Mouse (Mus musculus): Measurements from ENCODE around the gene Pfdn5. TPM values are rescaled to one million over a fixed set of nuclear protein-coding genes. Genes with fewer than 3 reads are reported as not detected.
A peak's percentile ranks its signal among the peaks of the same experiment; 100 is the strongest.
"Not testable (repeated sequence)": the region's sequence is repeated elsewhere in the genome, so short reads cannot be mapped to it uniquely, and the experiment has no call there.

The Pfdn5 gene
- polyA plus RNA-seq, 1 experiment from 2014 or later = 355 TPM

GRCm38 (mm10) chr15:102310074-102310845, 15.7 kb upstream of the Pfdn5 start:
- WGBS (ENCODE audit: missing documents) = 98% methylated on average over 10 of the region's 10 CpGs
- Histone ChIP-seq H3K79me2 (ENCODE audit: inconsistent target) (no peaks in the 10 kb centered on the region), H3K27ac (no peak overlapping the region), H3K4me3 (ENCODE audit: inconsistent target) (no peak overlapping the region), H3K36me3 (ENCODE audit: inconsistent target) (no peaks in the 10 kb centered on the region)

GRCm38 (mm10) chr15:102311489-102311888, 14.4 kb upstream of the Pfdn5 start:
- Histone ChIP-seq H3K36me3 (ENCODE audit: inconsistent target) (no peaks in the 10 kb centered on the region), H3K79me2 (ENCODE audit: inconsistent target) (no peaks in the 10 kb centered on the region), H3K4me3 (ENCODE audit: inconsistent target) (no peak overlapping the region), H3K27ac (peak overlapping the region; percentile 33)

DNA sequence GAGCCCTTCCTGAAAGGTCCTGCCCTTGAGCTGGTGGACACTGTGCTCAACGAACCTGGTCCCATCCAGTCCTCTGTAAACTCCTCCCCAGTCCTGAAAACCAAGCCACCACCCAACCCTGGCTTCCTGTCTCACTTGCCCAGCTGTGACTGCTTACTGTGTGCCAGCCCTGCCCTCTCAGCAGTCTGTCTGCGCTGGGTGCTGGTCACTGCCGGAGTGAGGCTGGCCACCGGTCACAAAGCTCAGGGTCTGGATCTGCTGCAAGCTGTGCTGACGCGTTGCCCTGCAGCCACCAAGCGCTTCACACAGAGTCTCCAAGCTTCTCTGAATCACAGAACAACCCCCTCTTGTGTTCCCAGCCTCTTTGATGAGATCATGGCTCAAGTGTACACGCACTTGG, 10.6 kb upstream of the Pfdn5 start:
- no peak overlapping the region for H3K4me3 ChIP-seq (ENCODE audit: inconsistent target)
- H3K27ac ChIP-seq = peak overlapping the region; percentile 35
- no peaks in the 10 kb centered on the region for H3K79me2 ChIP-seq (ENCODE audit: inconsistent target)
- no peaks in the 10 kb centered on the region for H3K36me3 ChIP-seq (ENCODE audit: inconsistent target)
- WGBS (ENCODE audit: missing documents) = 80% methylated on average over 8 of the region's 8 CpGs

DNA sequence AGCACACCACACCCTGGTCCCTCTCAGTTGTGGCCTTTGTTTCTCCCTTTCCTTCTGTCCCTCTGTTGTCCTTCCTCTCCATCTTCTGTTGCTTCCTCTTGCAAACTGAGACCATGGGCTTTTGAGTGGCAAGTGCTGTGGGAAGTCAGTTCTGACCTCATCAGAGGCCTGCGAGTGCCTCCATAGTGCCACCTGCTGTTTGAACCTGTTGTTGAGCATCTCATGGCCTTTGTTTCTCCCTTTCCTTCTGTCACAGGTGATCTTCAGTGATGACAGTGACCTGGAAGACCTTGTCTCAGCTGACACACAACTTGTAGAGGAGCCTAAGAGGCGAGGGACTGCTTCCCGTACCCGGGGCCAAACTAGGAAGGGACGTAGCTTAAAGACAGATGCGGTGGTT, 9.7 kb upstream of the Pfdn5 start:
- Histone ChIP-seq H3K79me2 (ENCODE audit: inconsistent target) (no peaks in the 10 kb centered on the region), H3K27ac (peak overlapping the region; percentile 35), H3K4me3 (ENCODE audit: inconsistent target) (no peak overlapping the region), H3K36me3 (ENCODE audit: inconsistent target) (no peaks in the 10 kb centered on the region)
- 86% methylated on average over 6 of the region's 6 CpGs for WGBS (ENCODE audit: missing documents)

DNA sequence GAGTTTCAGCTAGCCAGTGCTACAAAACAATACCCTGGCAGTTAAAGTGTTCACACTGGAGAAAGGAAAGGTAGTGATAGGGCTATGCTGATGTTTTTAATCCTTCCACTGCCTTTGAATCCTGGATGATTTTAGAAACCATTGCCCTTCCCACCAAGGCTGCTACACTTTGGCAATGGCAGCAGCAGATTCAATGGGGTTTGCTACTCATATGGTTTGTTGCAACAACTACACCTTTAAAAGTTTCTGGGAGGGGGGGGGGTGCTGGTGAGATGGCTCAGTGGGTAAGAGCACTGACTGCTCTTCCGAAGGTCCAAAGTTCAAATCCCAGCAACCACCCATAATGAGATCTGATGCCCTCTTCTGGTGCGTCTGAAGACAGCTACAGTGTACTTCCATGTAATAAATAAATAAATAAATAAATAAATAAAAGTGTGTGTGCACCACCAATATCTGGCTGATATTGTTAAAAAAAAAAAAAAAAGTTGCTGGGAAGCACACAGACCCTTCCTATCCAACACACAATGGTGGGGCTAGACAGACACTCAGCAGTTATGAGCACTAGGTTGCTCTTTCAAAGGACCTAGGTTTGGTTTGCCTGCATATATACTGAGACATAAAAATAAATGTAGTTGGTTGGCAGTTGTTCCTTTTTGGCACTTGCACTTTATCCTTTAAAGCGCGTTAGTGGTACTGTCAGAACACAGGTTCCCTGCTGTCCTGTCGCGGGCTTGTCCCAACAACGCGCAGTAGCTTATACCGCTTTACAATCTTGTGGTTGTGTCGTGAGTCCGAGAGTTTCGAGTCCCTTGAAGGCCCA, 1.1 kb upstream of the Pfdn5 start:
- 83% methylated on average over 12 of the region's 12 CpGs for WGBS (ENCODE audit: missing documents)
- Histone ChIP-seq H3K36me3 (ENCODE audit: inconsistent target) (peaks cover 8% of the 10 kb centered on the region; the same call in 1 of the 2 replicates), H3K27ac (no peak overlapping the region), H3K79me2 (ENCODE audit: inconsistent target) (peaks cover 21% of the 10 kb centered on the region), H3K4me3 (ENCODE audit: inconsistent target) (no peak overlapping the region)

- peaks cover 13% of the 10 kb centered on the region; the same call in 1 of the 2 replicates for H3K36me3 ChIP-seq (ENCODE audit: inconsistent target)
- H3K4me3 ChIP-seq (ENCODE audit: inconsistent target) = peak overlapping the region; percentile 96
- H3K79me2 ChIP-seq (ENCODE audit: inconsistent target) = peaks cover 24% of the 10 kb centered on the region
- WGBS (ENCODE audit: missing documents) = 41% methylated on average over 7 of the region's 8 CpGs
- H3K27ac ChIP-seq = peak overlapping the region; percentile 72; the same call in 1 of the 2 replicates
These were observed 976 bp downstream of the Pfdn5 start for GRCm38 (mm10) chr15:102326892-102327291.

DNA sequence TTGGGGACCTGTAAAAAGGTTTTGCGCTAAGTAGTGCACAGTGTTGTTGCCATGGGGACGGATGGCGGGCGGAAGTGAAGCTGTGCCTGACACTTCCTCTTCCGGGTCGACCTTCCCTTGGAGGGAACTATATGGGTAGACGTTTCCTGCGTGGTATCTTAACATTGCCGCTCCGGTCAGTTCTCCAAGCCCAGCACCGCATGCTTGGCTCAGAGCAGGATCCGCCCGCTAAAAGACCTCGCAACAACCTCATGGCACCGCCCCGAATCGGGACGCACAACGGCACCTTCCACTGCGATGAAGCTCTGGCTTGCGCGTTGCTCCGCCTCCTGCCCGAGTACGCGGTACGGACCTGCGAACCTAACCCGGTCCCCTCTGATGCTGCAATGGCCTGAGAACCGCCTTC, 5.7 kb downstream of the Pfdn5 start, which contains the start of gene Myg1:
TSS of gene Myg1 (plus strand) at position 100 of the 406 bp plus-strand sequence.
- WGBS (ENCODE audit: missing documents) = under 1% methylated on average over 30 of the region's 30 CpGs
- H3K36me3 ChIP-seq (ENCODE audit: inconsistent target) = peaks cover 26% of the 10 kb centered on the region; the same call in 1 of the 2 replicates

DNA sequence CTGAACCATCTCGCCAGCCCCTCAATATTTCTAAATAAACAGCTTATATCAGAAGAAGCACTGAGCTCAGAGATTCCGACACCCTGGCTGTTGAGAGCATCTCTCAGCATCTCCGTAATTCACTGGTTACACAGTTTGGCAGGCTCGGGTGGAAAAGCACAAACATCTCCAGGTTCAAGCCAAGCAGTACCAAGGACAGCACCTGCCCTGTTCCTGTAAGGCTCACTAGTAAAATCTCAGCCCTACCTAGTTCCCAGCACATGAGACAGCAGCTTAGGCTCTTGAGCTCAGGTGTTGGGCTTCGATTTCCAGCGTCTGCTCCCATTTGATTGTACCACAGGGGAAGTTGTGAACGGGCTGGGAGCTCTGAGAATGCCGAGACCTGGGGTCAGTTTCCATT, 9.3 kb downstream of the Pfdn5 start:
- no peak overlapping the region for H3K4me3 ChIP-seq (ENCODE audit: inconsistent target)
- 90% methylated on average over 8 of the region's 8 CpGs for WGBS (ENCODE audit: missing documents)
- peaks cover 25% of the 10 kb centered on the region for H3K79me2 ChIP-seq (ENCODE audit: inconsistent target)
- peaks cover 44% of the 10 kb centered on the region for H3K36me3 ChIP-seq (ENCODE audit: inconsistent target)
- no peak overlapping the region for H3K27ac ChIP-seq

More for the DNA sequence above, 5.7 kb downstream of the Pfdn5 start, which contains the start of gene Myg1:
- H3K79me2 ChIP-seq (ENCODE audit: inconsistent target) = peaks cover 40% of the 10 kb centered on the region
- peak within 1 kb of the TSS; percentile 58 for H3K27ac ChIP-seq
- peak within 1 kb of the TSS; percentile 84 for H3K4me3 ChIP-seq (ENCODE audit: inconsistent target)

DNA sequence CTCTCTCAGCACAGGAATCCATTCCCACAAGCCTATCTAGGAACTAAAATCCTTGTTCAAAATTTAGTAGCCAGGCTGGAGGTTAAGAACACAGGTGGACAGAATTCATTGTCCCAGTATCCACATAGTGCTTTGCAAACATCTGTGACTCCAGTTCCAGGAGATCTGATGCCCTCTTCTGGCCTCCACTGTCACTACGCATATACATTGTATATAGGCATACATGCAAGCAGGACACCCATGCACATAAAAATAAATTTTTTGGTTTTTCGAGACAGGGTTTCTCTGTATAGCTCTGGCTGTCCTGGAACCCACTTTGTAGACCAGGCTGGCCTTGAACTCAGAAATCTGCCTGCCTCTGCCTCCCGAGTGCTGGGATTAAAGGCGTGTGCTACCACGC, 10.0 kb downstream of the Pfdn5 start:
- not testable (repeated sequence) for H3K27ac ChIP-seq; H3K4me3 ChIP-seq (ENCODE audit: inconsistent target)
- Histone ChIP-seq H3K36me3 (ENCODE audit: inconsistent target) (peaks cover 43% of the 10 kb centered on the region), H3K79me2 (ENCODE audit: inconsistent target) (peaks cover 25% of the 10 kb centered on the region)
- WGBS (ENCODE audit: missing documents) = 92% methylated on average over 5 of the region's 5 CpGs

- peaks cover 43% of the 10 kb centered on the region for H3K36me3 ChIP-seq (ENCODE audit: inconsistent target)
- WGBS (ENCODE audit: missing documents) = 96% methylated on average over 4 of the region's 4 CpGs
- peaks cover 22% of the 10 kb centered on the region for H3K79me2 ChIP-seq (ENCODE audit: inconsistent target)
- no peak overlapping the region for H3K27ac ChIP-seq
- no peak overlapping the region for H3K4me3 ChIP-seq (ENCODE audit: inconsistent target)
These were observed 11.0 kb downstream of the Pfdn5 start for GRCm38 (mm10) chr15:102336946-102337345.

DNA sequence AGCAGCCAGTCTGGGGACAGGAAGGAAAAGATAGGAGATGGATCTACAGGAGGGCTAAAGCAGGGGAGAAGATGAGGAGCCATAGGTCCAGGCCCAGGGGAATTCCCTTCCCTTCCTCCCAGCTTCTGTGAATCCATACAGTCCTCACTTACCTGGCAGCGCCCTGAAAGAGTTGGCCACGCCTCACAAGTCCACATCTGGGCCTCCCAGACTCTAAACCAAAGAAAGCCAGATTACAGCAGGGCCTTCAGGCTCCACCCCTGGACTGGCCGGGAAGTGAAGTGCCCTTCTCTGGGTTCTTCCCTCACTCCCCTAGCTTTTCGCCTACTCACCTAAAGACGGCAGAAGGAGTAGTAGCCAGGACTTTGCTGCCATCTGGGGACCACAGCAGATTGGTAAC, 13.7 kb downstream of the Pfdn5 start:
- peaks cover 39% of the 10 kb centered on the region for H3K36me3 ChIP-seq (ENCODE audit: inconsistent target)
- WGBS (ENCODE audit: missing documents) = 88% methylated on average over 5 of the region's 5 CpGs
- no peaks in the 10 kb centered on the region for H3K79me2 ChIP-seq (ENCODE audit: inconsistent target)
- no peak overlapping the region for H3K27ac ChIP-seq
- no peak overlapping the region for H3K4me3 ChIP-seq (ENCODE audit: inconsistent target)

GRCm38 (mm10) chr15:102341580-102341979, 15.7 kb downstream of the Pfdn5 start:
- Histone ChIP-seq H3K4me3 (ENCODE audit: inconsistent target) (no peak overlapping the region), H3K36me3 (ENCODE audit: inconsistent target) (peaks cover 45% of the 10 kb centered on the region), H3K27ac (no peak overlapping the region), H3K79me2 (ENCODE audit: inconsistent target) (no peaks in the 10 kb centered on the region)
- WGBS (ENCODE audit: missing documents) = 12% methylated on average over 1 of the region's 1 CpGs

GRCm38 (mm10) chr15:102344490-102344889, 18.6 kb downstream of the Pfdn5 start:
- Histone ChIP-seq H3K4me3 (ENCODE audit: inconsistent target) (no peak overlapping the region), H3K36me3 (ENCODE audit: inconsistent target) (peaks cover 18% of the 10 kb centered on the region; the same call in 1 of the 2 replicates), H3K27ac (no peak overlapping the region), H3K79me2 (ENCODE audit: inconsistent target) (peaks cover 3% of the 10 kb centered on the region; the same call in 1 of the 2 replicates)
- 90% methylated on average over 3 of the region's 3 CpGs for WGBS (ENCODE audit: missing documents)

DNA sequence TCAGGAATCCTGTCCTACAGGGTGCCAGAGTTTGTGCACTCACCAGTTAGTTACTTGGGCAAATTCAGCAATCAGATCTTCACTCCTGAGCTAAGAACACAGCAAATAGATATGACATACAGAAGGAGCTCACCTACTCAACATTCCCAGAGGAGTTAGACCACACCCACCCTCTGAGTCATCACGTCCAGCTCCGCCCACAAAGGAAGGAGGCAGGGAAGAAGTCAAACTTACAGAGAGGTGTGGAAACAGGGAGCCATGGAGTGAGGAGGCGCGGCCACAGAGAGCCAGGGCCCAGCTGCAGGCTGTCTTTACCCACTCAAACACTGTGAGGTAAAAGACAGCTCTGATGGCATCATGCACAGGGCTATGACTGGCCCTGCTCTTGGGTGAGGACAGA, 20.5 kb downstream of the Pfdn5 start:
- H3K27ac ChIP-seq = no peak overlapping the region
- 94% methylated on average over 4 of the region's 4 CpGs for WGBS (ENCODE audit: missing documents)
- no peak overlapping the region for H3K4me3 ChIP-seq (ENCODE audit: inconsistent target)
- H3K36me3 ChIP-seq (ENCODE audit: inconsistent target) = peaks cover 16% of the 10 kb centered on the region; the same call in 1 of the 2 replicates
- H3K79me2 ChIP-seq (ENCODE audit: inconsistent target) = peaks cover 10% of the 10 kb centered on the region; the same call in 1 of the 2 replicates
